Mouse (Mus musculus): ENCODE measurements at regions not wholly inside any gene's neighbourhood (a gene's known extent, or its start where the extent isn't known, plus 50 kb on each side); places are given as distances from the start of the nearest gene placed in this dataset.

DNA sequence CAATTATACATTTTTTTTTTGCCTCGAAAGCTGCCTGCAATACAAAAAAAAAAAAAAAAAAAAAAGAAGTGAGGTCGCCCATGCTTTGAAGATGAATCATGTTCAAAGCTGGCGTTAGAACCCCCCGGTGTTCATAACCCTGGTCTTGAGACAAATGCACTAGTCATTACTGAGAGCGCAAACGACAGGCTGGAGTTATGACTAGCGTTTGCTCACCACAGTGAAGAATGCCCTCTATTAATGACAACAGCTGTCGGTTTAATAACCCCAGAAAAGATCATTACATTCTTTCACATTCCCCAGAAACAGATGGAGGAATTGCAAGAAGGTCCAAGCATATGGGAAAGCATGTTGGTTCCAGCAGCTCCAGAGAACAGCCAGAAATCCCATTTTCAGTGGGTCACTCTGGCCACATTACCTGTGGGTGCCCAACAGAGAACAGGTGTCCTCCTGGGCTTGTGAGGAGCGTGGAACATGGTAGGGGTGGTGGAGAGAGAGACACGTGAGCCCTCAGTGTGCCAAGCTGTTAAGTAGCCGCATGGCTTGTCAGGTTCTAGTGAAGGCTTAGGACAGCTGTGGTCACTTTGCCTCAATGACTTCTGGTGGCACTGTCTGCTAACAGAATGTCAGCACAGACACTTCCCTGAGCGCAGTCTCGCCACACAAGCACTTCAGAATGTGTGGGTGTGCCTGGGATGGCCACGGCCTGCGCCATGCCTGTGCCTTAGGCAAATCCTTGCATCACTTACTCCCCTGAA lies 60.4 kb downstream of the Aipl1 start:
- no peak for DNase-seq (ENCODE audit: low spot score in 2 of 2)

DNA sequence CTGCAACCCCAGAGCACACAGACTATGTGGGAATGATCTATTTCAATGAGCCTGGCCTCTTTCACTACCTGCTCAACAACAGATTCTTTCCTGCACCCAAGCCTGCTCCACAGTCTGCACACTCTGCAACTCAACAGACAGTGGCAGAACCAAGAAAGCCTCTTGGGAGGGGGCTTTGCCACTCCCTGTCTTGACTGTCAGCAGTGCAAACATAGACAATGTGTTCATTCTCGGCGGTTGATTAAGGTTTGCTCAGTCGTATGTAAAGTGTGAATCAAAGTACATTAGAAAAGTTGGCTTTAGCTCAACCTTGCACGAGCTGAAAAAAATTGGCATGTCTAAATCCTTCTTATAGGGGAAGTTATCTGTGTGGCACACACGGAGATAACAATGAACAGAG lies 66.0 kb downstream of the Aipl1 start:
- DNase-seq (ENCODE audit: low spot score in 2 of 2) = no peak

DNA sequence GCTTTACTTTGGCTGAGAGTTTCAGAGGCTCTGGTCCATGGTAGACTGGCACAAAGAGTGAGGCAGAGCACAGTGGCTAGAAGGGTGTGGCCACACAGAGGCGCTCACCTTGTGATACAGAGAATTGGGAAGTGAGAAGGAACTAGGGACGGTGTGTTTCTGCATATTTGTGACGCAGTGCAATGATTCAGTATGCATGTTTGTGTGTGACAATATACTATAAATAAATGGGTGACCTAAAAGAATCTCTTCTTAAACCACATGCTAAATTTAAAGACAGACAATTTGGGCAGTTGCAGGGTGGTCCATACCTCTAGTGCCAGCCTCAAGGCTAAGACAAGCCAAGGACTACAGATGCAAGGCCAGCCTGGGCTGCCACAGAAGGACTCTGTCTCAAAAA lies 75.0 kb downstream of the Aipl1 start:
- no peak for DNase-seq (ENCODE audit: low spot score in 2 of 2)

DNA sequence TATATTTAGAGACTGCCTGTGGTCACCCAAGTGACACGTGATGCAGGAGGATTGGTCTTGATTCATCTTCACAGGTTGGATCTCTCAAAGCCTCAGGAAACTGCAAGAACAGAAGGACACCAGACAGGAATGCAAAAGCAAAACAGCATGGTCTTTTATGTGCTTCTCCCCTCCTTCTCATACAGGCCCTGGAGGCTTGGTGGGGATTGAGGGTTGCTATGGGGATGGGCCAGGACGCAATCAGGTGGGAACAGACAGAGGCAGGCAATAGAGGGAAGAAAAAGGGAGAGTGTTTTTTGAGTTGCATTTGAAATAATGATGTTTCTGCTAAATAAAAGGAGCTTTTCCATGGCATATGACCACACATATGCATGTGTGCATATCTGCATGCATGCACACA lies 84.8 kb downstream of the Aipl1 start:
- DNase-seq (ENCODE audit: low spot score in 2 of 2) = no peak

DNA sequence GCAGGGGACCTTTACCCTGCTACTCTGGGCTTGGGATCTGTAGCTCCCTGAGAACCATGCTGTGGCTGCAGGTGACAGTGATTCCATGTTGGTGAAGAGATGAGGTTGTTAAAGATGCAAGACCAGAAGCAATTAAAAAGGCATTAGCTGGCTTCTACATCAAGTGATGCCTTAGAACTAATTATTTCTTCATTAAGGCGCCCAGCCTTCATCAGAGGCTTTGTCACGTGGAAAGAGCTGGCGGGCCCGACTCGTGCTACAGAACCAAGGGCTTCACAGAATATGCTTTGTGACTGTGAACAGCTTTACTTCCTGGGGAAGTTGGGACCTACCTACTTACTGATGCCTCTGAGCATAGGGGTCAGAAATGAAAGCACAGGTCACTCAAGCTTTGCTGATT lies 90.1 kb downstream of the Aipl1 start:
- no peak for DNase-seq (ENCODE audit: low spot score in 2 of 2)

DNA sequence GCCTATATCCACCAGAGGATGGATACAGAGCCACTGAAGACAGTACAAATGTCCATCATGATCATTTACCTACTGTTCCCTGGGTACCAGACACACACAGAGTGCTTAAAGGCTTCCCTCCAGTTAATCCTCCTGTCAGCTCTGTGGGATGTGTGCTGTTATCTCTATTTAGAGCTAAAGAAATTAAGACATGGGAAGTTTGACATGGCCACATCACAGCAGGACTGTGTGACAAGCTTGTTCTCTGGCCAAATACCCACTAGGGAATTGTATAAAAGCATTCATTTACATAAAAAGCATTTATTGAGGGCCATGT lies 92.3 kb downstream of the Aipl1 start:
- no peak for DNase-seq (ENCODE audit: low spot score in 2 of 2)

DNA sequence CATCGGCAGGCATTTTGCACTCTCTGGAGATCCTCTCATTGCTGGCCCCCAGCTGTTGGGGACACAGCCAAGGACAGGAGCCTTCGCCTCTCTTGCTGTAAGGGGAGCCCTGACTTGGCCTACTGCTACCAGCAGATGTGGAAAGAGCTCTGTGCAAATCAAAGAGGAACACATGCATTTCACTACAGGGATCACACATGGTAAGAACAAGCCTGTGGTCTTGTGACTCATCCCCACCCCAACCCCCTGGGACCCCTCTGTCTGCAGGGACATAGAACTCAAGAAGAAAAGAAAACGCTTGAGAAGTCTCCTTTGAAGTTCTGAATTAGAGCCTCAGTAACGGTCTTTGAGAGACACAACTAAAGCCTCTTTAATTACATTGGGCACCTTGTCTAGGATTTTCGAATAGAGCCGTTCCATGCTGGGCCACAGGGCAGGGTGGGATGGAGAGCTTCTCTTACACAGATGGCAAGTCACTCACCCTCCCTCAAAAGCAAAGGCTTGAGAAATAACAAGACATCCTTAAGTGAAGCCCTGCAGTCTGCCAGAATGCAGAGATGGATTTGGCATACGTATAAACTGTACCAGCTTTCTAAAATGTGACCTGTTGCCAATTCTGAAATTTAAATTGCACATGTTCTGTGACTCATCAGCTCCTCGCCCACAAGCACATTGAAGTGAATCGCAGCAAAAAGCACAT lies 92.8 kb downstream of the Aipl1 start:
- DNase-seq (ENCODE audit: low spot score in 2 of 2) = peak; percentile 52 to 84

DNA sequence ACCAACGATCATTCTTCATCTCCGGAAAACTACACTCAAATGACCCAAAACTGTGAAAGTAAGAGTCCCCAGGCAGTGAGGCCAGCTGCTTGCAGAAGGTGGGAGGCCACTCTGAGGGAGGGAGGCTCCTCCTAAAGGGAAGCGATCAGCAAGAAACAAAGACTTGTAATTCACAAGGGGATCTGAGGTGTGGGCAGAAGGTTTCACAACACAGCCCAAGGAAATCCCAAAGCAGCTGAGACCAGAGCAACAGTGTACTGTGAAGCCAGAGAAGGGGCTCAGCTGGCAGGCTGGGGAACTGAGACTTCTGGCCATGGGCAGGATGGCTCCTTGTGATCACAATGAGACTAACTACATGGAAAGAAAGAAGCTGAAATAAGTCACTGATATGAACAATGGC lies 93.8 kb downstream of the Aipl1 start:
- no peak for DNase-seq (ENCODE audit: low spot score in 2 of 2)

DNA sequence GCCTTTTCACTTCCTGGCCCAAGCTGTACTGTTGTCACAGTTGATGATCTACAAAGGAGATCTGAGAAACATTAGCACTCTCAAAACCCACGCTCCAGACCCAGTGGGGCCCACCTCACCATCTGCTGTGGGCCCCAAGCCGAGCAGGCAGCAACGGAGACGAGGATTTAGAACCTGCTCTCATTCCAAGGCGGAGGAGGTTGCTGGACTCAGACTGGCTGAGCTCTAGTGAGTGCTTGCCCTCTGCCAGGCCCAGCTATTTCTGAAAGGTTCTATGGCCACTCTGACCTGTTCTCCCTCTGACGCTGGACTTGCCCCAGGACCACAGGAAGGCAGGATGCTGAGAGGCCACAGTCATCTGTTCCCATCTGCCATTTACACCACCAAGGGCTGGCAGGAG lies 98.2 kb downstream of the Aipl1 start:
- peak; percentile 47 to 54 for DNase-seq (ENCODE audit: low spot score in 2 of 2)

DNA sequence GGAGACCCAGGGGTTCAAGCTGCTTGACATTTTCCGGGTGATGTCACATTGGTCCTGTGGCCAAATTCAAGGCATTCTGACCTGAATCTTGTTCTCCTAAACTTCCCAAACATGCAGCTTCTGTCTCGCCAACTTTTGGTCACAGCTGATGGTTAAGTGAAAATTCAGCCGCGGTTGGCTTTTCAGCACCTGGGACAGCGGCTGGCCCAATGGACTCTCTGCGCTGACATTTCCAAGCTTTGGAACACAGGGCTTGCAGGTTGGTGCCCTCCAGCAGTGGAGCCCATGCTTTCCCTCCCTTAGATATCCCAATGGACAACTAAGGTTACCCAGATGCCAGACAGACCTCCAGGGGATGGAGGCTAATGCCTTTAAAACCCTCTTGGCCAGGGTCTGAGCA lies 100.2 kb downstream of the Aipl1 start:
- DNase-seq (ENCODE audit: low spot score in 2 of 2) = no peak

DNA sequence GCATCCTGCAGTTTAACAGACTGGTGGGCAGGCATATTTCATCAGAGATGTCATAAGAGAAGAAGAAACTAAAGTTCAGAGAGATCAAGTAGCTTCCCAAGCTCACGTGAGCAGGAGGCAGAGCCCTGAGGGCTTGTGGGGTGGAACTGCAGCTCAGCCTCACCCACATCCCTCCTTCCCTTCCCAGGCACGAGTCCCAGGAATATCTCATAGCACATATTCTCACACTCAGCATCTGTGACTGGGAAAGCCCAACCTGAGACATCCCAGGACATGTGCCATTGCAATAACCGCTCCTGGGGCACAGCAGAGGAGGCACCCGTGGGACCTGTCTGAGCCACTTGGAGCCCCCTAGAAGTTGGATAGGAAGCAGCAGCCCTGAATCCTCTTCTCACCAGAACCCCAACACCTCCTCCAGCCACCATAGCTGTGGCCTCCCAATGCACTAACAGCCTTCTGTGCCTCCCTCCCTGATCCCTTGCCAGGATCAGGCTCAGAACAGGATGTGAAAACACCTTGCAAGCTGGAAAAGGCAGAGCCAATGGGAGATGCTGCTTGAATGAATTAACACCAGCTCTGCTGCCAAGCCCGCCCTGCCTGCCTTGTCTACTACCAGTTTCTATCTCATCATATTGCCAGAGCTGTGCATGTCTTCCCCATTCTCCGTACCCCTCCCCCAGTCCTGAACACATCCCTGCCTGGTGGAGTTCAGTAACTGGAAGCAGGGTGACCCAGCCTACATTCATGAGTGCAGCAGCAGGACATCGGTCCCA lies 107.4 kb downstream of the Aipl1 start:
- peak; percentile 59 to 75 for DNase-seq (ENCODE audit: low spot score in 2 of 2)

DNA sequence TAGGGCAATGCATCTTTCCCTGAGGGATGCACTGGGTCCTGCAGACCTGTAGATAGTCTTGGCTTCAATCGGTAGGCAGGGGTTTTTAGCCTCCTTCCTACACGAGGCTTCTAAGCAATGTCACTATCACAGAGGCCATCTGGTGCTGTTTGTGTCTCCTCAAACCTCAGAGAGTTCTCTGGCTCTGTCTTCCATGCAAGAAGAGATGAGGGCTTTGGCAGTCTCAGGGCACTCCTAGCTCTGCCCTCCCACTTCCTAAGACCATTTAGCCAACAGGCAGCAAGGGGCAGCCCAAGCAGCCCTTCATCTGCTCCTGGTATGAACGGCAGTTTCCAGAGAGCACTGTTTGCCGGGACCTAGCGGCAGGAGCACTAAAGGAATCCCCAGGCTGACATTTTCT lies 122.6 kb downstream of the Aipl1 start:
- DNase-seq (ENCODE audit: low spot score in 2 of 2) = no peak

DNA sequence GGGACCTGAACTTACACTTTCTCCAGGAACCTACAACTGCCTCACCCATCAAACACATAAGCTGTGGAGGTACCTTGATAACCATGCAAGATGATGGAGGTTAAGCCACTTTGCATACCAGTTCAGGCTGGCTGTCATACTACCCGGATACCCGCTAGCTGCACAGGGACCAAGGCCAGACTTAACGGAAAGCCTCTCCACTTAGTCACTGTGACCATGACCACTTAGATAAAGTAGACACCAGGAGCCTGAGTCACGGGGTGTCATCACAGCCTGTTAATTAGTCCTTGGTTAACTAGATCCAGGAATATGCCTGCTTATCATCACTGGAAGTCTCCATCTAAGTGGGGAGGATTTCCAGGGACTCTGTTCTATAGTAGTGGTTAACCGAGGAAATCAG lies 124.7 kb downstream of the Aipl1 start:
- no peak for DNase-seq (ENCODE audit: low spot score in 2 of 2)

DNA sequence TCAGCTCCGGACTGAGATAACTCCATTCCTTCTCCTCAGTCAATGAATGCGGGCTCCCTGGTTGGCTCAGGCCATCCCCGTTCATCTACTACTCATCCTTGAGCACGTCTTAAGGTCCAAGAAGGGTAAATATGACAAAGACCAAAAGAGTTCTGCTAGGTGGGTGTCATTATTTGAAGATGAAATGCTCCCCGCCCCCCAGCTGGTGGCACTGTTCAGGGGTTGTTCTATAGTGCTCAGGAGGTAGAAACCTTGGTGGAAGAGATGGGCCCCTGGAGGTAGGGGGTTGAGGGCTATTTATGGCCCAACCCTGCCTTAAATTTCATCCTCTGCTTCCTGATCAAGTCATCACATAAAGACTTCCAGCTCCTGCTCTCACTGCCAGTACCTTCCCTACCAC lies 126.0 kb downstream of the Aipl1 start:
- no peak for DNase-seq (ENCODE audit: low spot score in 2 of 2)

DNA sequence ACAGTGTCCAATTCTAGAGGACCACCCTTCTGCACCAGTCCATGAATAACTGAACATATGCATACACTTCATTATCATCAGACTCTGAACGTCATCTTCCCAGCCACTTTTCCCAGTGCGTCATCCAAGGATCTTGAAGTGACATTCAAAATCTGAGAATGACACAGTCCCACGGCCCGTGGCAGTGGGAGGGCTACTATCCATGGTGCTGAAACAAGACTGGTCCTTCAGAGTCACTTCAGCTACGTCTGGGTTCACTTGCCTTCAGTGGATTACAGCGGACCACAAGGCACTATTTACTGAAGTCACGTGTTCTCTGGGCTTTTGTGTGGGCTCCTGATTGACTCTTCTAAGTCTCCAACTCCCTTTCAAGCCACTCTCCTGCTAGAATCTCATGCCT lies 128.7 kb downstream of the Aipl1 start:
- DNase-seq (ENCODE audit: low spot score in 2 of 2) = no peak

DNA sequence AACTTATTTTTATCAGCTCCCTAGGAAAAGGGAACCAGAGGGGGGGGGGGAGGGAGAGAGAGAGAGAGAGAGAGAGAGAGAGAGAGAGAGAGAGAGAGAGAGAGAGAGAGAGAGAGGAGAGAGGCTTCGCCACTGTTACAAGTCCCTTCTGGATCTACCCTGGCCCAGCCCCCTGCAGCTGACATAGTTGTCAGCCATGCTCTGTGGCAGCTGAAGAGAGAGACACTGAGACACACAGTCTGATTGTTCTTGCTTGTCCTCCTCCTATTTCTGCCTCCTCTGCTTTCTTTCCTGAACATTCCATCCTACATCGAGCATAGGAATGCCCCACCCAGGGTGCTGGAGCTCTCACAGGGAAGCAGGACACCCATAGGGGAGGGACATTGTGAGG lies 134.3 kb downstream of the Aipl1 start:
- no peak for DNase-seq (ENCODE audit: low spot score in 2 of 2)

DNA sequence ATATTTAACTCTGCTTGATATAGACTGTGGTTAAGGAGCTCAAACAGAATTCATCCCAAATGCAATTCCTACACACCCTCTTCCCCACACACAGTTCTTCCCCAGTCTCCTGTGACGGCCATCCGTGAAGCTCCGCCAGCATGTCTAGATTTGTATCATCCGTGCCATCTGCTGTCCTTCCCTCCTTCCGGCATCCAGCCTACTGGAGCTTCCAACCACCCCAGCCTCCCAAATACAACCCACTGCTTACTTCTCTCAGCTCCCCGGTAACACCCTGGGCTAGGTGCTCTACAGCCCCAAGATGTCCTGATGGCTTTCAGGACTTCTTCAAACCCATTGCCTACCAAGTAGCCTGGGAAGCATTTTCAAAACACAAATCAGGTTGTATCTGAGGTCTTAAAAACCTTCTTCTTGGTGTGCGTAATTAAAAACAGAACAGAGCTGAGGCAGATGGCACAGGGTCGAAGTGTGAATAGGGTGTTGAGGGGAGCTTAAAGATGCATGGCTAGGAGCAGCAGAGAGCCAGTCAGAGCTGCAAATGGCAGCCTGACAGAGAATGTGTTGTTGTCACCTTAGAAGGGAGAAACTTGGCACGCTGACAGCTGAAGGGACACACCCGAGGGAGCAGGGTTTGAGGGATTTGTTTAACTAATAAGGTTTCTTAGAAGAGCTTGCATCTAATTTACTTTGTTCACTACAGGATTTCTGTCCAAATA lies 134.8 kb downstream of the Aipl1 start:
- peak; percentile 78 to 86 for DNase-seq (ENCODE audit: low spot score in 2 of 2)

DNA sequence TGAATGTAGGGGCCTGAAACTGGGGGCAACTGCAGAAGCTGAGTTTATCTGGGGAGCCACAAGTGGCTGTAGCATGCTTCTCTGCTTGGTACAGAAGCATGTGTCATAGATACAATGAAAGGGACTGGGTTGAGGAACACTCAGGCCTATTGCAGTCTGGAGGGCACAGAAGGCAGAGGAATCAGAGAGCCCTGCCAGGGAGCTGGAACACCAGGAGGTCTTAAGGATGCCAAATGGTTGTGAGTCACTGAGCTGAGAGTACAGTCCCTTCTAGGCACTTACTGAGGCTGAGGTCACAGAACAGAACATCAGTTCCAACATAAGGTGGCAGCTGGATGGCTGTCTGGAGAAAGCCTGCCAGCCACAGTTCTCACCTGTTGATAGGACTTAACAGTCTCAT lies 136.5 kb downstream of the Aipl1 start:
- DNase-seq (ENCODE audit: low spot score in 2 of 2) = no peak

DNA sequence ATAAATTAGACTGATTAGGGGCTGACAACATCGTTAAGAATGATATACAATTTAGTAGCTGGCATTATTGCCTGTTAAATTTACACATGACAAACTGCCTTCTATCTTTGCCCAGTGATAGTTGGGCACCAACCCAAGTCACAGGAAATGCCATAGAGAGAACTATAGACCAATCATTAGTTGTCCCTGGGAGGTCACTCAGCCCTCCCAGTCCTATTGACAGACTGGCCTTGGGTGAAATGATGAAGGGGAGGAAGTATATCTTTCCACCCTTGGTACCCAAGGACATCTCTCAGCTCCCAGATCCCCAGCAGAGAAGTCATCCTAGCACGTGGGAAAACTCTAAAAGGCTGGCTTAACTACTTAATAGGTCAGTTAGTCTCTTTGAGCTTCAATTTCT lies 139.8 kb downstream of the Aipl1 start:
- DNase-seq (ENCODE audit: low spot score in 2 of 2) = no peak

DNA sequence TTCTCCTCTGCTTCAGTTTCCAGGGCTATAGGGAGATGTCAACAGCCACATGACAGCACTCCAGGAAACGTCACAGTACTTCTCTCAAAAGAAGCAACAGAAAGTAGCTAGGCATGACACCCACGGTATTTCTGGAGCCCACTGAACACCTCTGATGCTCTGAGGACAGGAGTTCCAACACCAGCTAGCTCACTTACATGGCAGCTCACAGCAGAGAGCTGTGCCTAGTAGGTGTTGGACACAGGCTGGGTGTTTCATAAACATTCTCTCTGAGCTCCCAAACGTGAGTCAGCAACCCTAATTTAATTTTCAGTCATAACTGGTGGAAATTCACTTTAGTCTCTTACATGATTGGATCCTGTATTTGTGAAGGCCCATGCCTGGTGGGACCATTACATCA lies 140.2 kb downstream of the Aipl1 start:
- DNase-seq (ENCODE audit: low spot score in 2 of 2) = no peak

DNA sequence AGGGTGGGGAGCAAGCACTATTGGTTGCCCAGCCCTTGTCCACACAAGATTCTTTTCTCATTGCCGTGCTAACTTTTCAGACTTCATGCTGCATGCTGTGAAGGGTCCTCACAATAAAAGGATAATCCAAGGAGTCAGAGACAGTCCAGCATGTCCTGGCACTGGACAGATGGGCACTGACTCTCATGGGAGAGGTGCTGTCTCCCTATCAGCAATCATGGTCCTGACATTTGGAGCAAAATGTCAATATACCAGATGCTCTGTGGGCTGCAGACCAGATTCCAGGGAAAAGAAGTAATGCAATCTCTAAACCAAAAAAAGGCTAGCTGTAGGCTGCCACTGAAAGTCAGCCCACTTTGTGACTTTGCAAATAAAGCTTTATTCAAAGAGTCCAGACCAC lies 141.5 kb downstream of the Wscd1 start:
- no peak for DNase-seq (ENCODE audit: low spot score in 2 of 2)

DNA sequence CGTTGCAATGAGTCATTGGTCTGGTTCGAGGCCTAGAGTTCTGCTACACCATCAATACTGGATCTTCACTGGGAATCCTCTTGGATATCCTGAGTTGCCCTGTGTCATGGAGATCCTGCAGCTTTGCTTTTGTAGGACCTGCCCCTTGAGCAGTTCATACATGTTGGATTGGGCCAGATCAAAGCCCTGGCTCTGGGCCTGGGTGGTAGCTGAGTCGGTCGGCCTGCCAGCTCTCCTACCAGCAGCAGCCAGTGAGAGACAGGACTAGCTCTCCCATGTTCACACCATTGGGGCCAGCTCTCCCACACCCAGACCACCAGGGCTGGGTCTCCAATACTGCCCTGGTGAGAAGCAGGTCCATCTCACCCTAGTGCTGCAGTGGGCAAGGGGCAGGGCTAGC lies 139.4 kb downstream of the Wscd1 start:
- no peak for DNase-seq (ENCODE audit: low spot score in 2 of 2)
